Mouse (Mus musculus) stomach, adult 2 months (tissue): ENCODE measurements around the gene Iqcf6. TPM values are rescaled to one million over a fixed set of nuclear protein-coding genes. Genes with fewer than 3 reads are reported as not detected.

ENCODE experiments used
- polyA plus RNA-seq: library from polyadenylated mRNA; depleted of rRNA; stranded (reverse); fragments of >200 nt; gene quantifications from 2 replicates; pipeline ENCODE4 v1.2.3, GENCODE M21; 2012; rRNA removed

The Iqcf6 gene
- polyA plus RNA-seq = not detected in 2 replicates

GRCm38 (mm10) chr9:106626282-106626681 lies at the start of gene Iqcf6:
TSS of gene Iqcf6 (plus strand) at chr9:106626582.

GRCm38 (mm10) chr9:106655884-106656720 lies 29.7 kb downstream of the Iqcf6 start, which contains the start of gene Grm2:
TSS of gene Grm2 (minus strand) at chr9:106656082.

Other genes starting within 250 kb of the Iqcf6 start
- 172 and 188 TPM in 2 replicates for gene Rpl29, start 197.1 kb upstream of the Iqcf6 start, polyA plus RNA-seq
- gene Acy1, start 188.3 kb upstream of the Iqcf6 start, polyA plus RNA-seq = 12.3 and 15.9 TPM in 2 replicates
- gene Abhd14b, start 179.1 kb upstream of the Iqcf6 start, polyA plus RNA-seq = 59.6 and 68.4 TPM in 2 replicates
- gene Abhd14a, start 178.9 kb upstream of the Iqcf6 start, polyA plus RNA-seq = 11.9 and 16.1 TPM in 2 replicates
- 37.0 and 40.1 TPM in 2 replicates for gene Pcbp4, start 173.3 kb upstream of the Iqcf6 start, polyA plus RNA-seq
- 0.19 and 0.33 TPM in 2 replicates for gene Gpr62, start 160.6 kb upstream of the Iqcf6 start, polyA plus RNA-seq
- 14.1 and 17.0 TPM in 2 replicates for gene Rrp9, start 150.6 kb upstream of the Iqcf6 start, polyA plus RNA-seq
- gene Parp3, start 149.6 kb upstream of the Iqcf6 start, polyA plus RNA-seq = 19.1 and 26.3 TPM in 2 replicates
- gene Iqcf1, start 126.6 kb upstream of the Iqcf6 start, polyA plus RNA-seq = not detected in 2 replicates
- not detected in 2 replicates for gene Iqcf5, start 112.0 kb upstream of the Iqcf6 start, polyA plus RNA-seq
- not detected in 2 replicates for gene Iqcf3, start 65.0 kb upstream of the Iqcf6 start, polyA plus RNA-seq
- gene Iqcf4, start 55.6 kb upstream of the Iqcf6 start, polyA plus RNA-seq = not detected in 2 replicates
- gene Grm2, start 29.5 kb downstream of the Iqcf6 start, polyA plus RNA-seq = not detected in 2 replicates
- 61.4 and 82.8 TPM in 2 replicates for gene Tex264, start 59.3 kb downstream of the Iqcf6 start, polyA plus RNA-seq
- gene Rad54l2, start 162.6 kb downstream of the Iqcf6 start, polyA plus RNA-seq = 17.3 and 17.6 TPM in 2 replicates
- gene Dcaf1, start 195.3 kb downstream of the Iqcf6 start, polyA plus RNA-seq = 2.1 and 3.2 TPM in 2 replicates